Mouse (Mus musculus) hindbrain, embryonic 12.5 days (tissue): ENCODE measurements around the gene Lamc3. TPM values are rescaled to one million over a fixed set of nuclear protein-coding genes. Genes with fewer than 3 reads are reported as not detected.
"Not testable (repeated sequence)": the region's sequence is repeated elsewhere in the genome, so short reads cannot be mapped to it uniquely, and the experiment has no call there.

Experiments
- ATAC-seq: fragments of 200-750 bp; cut with Nextera tagmentation; 2 replicates; pipeline ENCODE4 v1.8.0; 2017; ENCODE audit warnings: moderate TSS enrichment; ENCODE audit not compliant: low FRiP score
- H3K27ac ChIP-seq: fragments of 300-500 bp; sonication (generic); 2 replicates; pipeline ENCODE4 v1.5.1; 2016; ENCODE audit warnings: mild to moderate bottlenecking
- H3K27me3 ChIP-seq: fragments of 300-500 bp; sonication (generic); 2 replicates; pipeline ENCODE4 v1.6.1; 2016; ENCODE audit warnings: mild to moderate bottlenecking
- H3K36me3 ChIP-seq: fragments of 300-500 bp; sonication (generic); 2 replicates; pipeline ENCODE4 v1.6.1; 2016; ENCODE audit warnings: mild to moderate bottlenecking
- H3K4me1 ChIP-seq: fragments of 300-500 bp; sonication (generic); 2 replicates; pipeline ENCODE4 v1.6.1; 2016
- H3K4me2 ChIP-seq: fragments of 300-500 bp; sonication (generic); replicated peaks from 2 replicates; pipeline ENCODE4 v1.6.1; 2016; ENCODE audit warnings: mild to moderate bottlenecking
- H3K4me3 ChIP-seq: fragments of 300-500 bp; sonication (generic); 2 replicates; pipeline ENCODE4 v1.5.1; 2016; ENCODE audit warnings: mild to moderate bottlenecking
- H3K9ac ChIP-seq: fragments of 300-500 bp; sonication (generic); 2 replicates; pipeline ENCODE4 v1.6.1; 2016; ENCODE audit warnings: mild to moderate bottlenecking, moderate library complexity
- H3K9me3 ChIP-seq: fragments of 300-500 bp; sonication (generic); replicated peaks from 2 replicates; pipeline ENCODE4 v1.6.1; 2016; ENCODE audit warnings: mild to moderate bottlenecking
- WGBS: fragments of 180-500 bp; shearing (Covaris S2); methylation state at CpG from one replicate; pipeline ENCODE4 v1.1.7; 2016; 5-methylcytosine and 5-hydroxymethylcytosine counted together
- polyA plus RNA-seq: library from polyadenylated mRNA; unstranded; fragments of >200 nt; fragmentation: Nextera tagmentation; extraction: Ambion mirVana; gene quantifications from 2 replicates; pipeline ENCODE4 v1.2.1, GENCODE M21; 2016

The Lamc3 gene
- polyA plus RNA-seq, 1 experiment from 2014 or later, result 7.6 TPM

DNA sequence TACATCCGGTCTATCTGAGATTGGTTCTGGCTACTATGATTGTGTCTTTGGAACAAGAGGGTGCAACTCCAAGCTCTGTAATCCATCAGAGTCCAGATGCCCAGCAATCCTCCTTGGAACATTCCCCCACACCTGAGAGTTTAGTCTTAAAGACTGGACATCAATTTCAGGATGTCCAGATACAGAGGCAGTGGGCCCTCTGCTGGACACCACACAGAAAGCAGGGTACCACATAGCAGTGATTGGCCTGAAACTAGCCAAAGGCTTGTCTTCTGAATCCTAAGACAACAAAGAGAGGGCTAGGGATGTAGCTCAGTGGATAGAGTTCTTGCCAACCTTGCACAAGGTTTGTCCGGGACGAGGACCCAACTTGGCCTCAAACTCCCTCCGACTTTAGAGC is 25.5 kb downstream of the Lamc3 start:
- no peak overlapping the region for H3K4me2 ChIP-seq
- no peak overlapping the region for H3K4me3 ChIP-seq
- 83% methylated on average over 4 of the region's 4 CpGs for WGBS
- no peak overlapping the region for H3K9ac ChIP-seq
- no peaks in the 10 kb centered on the region for H3K4me1 ChIP-seq
- H3K9me3 ChIP-seq, result no peaks in the 10 kb centered on the region
- H3K36me3 ChIP-seq, result no peaks in the 10 kb centered on the region
- H3K27me3 ChIP-seq, result no peaks in the 10 kb centered on the region; the same call in 1 of the 2 replicates
- ATAC-seq, result no peak
- H3K27ac ChIP-seq, result no peak overlapping the region

DNA sequence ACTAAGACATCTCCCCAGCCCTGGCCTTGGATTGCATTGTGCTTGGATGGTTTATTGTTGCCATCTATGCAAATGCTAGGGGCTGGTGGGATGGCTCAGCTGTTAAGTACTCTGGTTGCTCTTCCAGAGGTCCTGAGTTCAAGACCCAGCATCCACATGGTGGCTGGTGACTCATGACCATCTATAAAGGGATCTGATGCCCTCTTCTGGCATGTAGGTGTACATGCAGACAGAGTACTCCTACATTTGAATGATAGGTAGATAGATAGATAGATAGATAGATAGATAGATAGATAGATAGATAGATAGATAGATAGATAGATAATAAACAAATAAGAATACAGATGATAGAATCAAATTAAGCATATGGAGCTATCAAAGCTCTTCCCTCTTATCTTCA is 27.1 kb downstream of the Lamc3 start:
- not testable (repeated sequence) for H3K9ac ChIP-seq, H3K9me3 ChIP-seq, H3K27ac ChIP-seq, H3K36me3 ChIP-seq, H3K27me3 ChIP-seq, ATAC-seq, H3K4me1 ChIP-seq, H3K4me2 ChIP-seq, H3K4me3 ChIP-seq

DNA sequence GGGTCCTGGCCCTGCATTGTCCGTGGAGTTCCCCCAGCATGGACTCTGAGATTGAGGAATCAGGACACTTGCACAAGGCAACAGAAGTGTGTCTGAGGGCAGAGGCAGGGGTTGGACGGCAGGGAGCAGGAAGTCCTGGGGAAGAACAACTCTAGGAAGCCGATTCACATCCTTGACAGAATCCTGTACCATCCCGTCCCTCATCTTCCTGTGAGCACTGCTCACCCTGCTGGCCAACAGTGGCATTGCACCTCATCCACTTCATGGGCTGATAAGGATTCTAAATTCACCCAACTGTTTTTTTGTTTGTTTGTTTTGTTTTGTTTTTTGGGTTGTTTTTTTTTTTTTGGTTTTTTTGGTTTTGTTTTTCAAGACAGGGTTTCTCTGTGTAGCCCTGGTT is 28.0 kb downstream of the Lamc3 start:
- Histone ChIP-seq H3K4me3 (no peak overlapping the region), H3K36me3 (no peaks in the 10 kb centered on the region), H3K4me1 (no peaks in the 10 kb centered on the region), H3K4me2 (no peak overlapping the region), H3K9me3 (no peaks in the 10 kb centered on the region), H3K27ac (no peak overlapping the region), H3K9ac (no peak overlapping the region), H3K27me3 (no peaks in the 10 kb centered on the region; the same call in 1 of the 2 replicates)
- no peak for ATAC-seq
- WGBS, result 24% methylated on average over 4 of the region's 4 CpGs

DNA sequence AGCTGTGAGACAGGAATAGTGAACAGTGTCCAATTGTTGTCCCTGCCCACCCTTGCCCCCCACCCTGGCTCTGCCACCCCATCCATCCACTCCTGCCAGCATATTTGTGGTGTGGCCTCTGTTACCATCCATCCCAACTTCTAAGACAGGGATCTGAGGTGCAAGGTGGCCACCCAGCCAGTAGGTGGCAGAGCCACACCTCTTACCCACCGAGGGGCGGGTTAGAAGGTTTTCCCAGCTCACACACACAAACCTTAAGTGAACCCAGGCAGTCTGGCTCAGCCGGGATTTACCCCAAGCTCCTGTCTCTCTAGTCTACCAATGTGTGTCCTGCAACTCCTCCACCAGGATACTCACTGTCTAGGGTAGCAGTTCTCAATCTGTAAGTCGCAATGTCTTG is 30.5 kb downstream of the Lamc3 start:
- H3K9me3 ChIP-seq, result no peaks in the 10 kb centered on the region
- H3K4me1 ChIP-seq, result no peaks in the 10 kb centered on the region
- WGBS, result 28% methylated on average over 4 of the region's 4 CpGs

DNA sequence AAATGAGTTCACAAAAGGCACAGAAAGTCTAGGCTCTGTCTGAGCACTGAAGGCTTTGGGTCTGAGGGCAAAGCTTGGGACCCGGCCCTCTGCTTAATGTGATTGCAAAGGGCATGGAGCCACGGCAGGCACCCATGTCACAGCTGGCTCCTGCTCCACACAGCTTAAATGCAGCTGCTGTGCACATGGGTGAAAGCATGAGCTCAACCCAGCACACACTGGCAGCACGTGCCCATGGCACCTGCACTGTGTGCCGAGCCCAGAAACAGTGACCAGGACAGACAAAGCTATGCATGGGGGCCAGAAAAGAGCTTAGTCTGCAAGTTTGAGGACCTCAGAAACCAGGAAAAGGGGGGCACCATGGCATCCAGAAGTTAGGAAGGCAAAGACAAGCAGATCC is 36.6 kb downstream of the Lamc3 start:
- Histone ChIP-seq H3K27ac (no peak overlapping the region), H3K9ac (no peak overlapping the region), H3K4me3 (no peak overlapping the region), H3K4me2 (no peak overlapping the region), H3K9me3 (no peaks in the 10 kb centered on the region), H3K27me3 (peaks cover 6% of the 10 kb centered on the region; the same call in 1 of the 2 replicates), H3K36me3 (no peaks in the 10 kb centered on the region), H3K4me1 (no peaks in the 10 kb centered on the region)
- ATAC-seq, result no peak
- WGBS, result 82% methylated on average over 4 of the region's 4 CpGs

More for the DNA sequence above, 30.5 kb downstream of the Lamc3 start:
- ATAC-seq, result no peak
- no peaks in the 10 kb centered on the region for H3K36me3 ChIP-seq
- no peak overlapping the region for H3K4me3 ChIP-seq
- no peak overlapping the region for H3K9ac ChIP-seq
- H3K27ac ChIP-seq, result no peak overlapping the region
- H3K27me3 ChIP-seq, result no peaks in the 10 kb centered on the region; the same call in none of the 2 replicates
- H3K4me2 ChIP-seq, result no peak overlapping the region

DNA sequence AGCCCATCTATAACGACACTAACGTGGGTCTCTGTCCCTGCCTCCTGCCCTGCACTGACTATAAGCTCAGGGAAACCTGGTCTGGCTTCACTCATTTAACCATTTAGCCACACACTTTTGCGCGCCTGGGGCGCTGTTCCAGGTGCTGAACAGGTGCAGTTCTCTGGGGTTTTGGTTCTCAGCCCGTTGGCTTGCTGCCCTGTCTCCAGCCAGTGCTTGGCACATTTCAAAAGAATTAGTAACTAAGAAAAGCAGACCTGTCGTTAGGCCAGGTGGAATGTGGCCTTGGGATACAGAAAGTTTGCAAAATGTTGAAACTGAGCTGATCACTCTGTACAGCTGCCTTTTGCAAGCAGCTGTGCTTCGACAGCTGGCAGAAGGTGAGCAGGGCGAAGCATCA is 37.7 kb downstream of the Lamc3 start:
- H3K4me1 ChIP-seq, result no peaks in the 10 kb centered on the region
- no peaks in the 10 kb centered on the region for H3K9me3 ChIP-seq
- no peak overlapping the region for H3K4me3 ChIP-seq
- WGBS, result 32% methylated on average over 9 of the region's 9 CpGs
- no peak for ATAC-seq
- no peaks in the 10 kb centered on the region for H3K36me3 ChIP-seq
- no peak overlapping the region for H3K4me2 ChIP-seq
- no peak overlapping the region for H3K27ac ChIP-seq
- no peak overlapping the region for H3K9ac ChIP-seq
- H3K27me3 ChIP-seq, result peaks cover 6% of the 10 kb centered on the region; the same call in 1 of the 2 replicates

DNA sequence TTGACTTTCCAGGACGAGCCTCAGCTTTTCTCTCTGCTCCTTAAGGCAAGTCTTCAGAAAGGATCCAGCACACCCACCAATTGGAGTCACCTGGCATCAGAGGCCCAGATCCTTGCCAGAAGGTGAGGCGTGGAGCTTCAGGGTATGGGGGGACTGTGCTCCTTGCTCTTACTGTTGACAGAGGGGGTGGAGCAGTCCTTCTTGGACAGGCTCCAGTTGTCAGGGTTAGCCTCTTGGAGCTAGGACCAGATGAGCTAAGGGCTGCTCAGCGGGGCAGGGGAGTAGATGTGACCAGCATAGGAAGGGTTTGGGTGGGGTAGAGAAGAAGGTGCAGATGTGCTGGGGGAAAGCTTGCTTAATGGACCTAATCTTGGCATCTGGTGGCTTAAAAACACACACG is 38.8 kb downstream of the Lamc3 start:
- Histone ChIP-seq H3K4me2 (no peak overlapping the region), H3K4me1 (no peaks in the 10 kb centered on the region), H3K27me3 (0 out of 2 replicates have a peak, but pooled peaks cover 6% of the 10 kb centered on the region), H3K9ac (no peak overlapping the region), H3K27ac (no peak overlapping the region), H3K9me3 (no peaks in the 10 kb centered on the region), H3K36me3 (no peaks in the 10 kb centered on the region), H3K4me3 (no peak overlapping the region)
- WGBS, result 71% methylated on average over 4 of the region's 4 CpGs
- ATAC-seq, result no peak

DNA sequence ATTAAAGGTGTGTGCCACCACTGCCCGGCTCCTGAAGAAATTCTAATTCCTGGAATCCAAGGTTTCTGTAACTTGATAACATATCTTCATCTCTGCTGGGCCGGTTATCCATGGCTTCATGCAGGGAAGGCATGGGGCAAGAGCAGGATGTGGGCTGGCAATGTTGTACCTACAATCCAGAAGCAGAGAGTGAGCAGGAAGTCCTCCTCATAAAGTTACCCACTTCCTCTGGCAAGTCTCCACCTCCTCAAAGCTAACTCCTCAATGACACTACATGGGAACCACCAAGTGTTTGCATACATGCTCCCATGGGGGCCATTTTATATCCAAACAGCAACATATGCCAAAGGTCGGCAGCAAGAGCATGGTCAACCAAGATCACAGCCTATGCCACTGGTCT is 42.6 kb downstream of the Lamc3 start:
- Histone ChIP-seq H3K27me3 (0 out of 2 replicates have a peak, but pooled peaks cover under 1% of the 10 kb centered on the region), H3K36me3 (no peaks in the 10 kb centered on the region), H3K4me3 (no peak overlapping the region), H3K4me1 (0 out of 2 replicates have a peak, but pooled peaks cover under 1% of the 10 kb centered on the region), H3K4me2 (no peak overlapping the region), H3K9me3 (no peaks in the 10 kb centered on the region), H3K9ac (no peak overlapping the region), H3K27ac (no peak overlapping the region)
- 89% methylated on average over 3 of the region's 3 CpGs for WGBS
- no peak for ATAC-seq

DNA sequence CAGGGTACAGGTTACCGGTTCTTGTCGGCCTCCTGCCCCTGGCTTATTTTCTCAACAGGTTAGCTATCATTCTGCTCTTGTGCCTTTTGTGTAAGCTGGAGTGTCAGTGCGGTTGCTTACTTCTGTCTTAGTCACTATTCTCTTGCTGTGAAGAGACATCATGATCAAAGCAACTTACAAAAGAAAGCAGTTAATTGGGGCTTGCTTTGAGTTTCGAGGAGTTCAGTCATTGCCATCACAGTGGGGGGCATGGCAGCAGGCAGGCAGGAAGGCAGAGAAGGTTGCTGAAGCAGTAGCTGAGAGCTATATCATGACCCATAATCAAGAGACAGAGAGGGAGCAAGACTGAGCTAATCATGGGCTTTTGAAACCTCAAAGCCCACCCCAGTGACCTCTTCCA is 47.5 kb downstream of the Lamc3 start:
- H3K36me3 ChIP-seq, result no peaks in the 10 kb centered on the region
- H3K4me1 ChIP-seq, result peaks cover 2% of the 10 kb centered on the region; the same call in 1 of the 2 replicates
- H3K4me2 ChIP-seq, result no peak overlapping the region
- no peak overlapping the region for H3K9ac ChIP-seq
- H3K27me3 ChIP-seq, result no peaks in the 10 kb centered on the region
- WGBS, result 32% methylated on average over 4 of the region's 4 CpGs
- no peak for ATAC-seq
- H3K9me3 ChIP-seq, result no peaks in the 10 kb centered on the region
- no peak overlapping the region for H3K27ac ChIP-seq
- no peak overlapping the region for H3K4me3 ChIP-seq

DNA sequence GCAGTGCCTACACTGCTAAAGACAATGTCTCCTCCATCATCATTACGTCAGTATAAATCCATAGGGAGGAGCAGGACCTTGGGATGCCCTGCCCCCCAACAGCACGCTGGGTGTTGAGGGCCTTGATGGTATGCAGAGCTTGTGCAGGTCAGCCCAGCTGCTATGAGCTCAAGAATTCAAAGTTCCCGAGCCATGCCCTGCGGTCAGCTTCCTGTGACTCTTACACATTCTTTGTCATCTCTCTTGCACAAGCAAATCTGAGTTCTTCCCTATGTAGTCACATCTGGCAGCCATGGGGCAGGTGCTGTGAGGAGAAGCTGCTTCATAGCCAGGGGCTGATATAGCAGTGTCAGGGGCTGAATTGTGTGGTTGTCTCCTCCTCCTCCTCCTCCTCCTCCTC is 48.0 kb downstream of the Lamc3 start:
- Histone ChIP-seq H3K9ac (no peak overlapping the region), H3K4me1 (peaks cover 2% of the 10 kb centered on the region; the same call in 1 of the 2 replicates), H3K27me3 (no peaks in the 10 kb centered on the region), H3K4me2 (no peak overlapping the region), H3K9me3 (no peaks in the 10 kb centered on the region), H3K4me3 (no peak overlapping the region), H3K36me3 (no peaks in the 10 kb centered on the region), H3K27ac (no peak overlapping the region)
- ATAC-seq, result no peak
- WGBS, result 48% methylated on average over 4 of the region's 4 CpGs

DNA sequence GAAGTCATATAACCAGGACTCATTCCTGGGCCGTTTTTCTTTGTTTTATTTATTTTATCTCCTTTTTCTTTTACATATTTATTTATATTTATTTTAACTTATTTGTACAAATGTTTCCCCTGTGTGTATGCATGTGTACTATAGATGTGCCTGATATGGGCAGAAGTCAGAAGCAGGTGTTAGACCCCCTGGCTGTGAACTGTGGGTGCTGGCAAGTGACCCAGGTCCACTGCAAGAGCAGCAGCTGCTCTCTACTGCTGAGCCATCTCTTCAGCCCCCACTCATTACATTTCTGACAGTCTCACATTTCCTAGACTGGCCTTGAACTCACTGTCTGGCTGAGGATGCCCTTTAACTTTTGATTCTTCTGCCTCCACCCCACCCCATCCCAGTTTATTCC is 51.2 kb downstream of the Lamc3 start:
- WGBS, result 95% methylated on average over 1 of the region's 1 CpGs
- Histone ChIP-seq H3K27me3 (no peaks in the 10 kb centered on the region), H3K4me2 (no peak overlapping the region), H3K9me3 (no peaks in the 10 kb centered on the region), H3K4me1 (peaks cover 2% of the 10 kb centered on the region; the same call in 1 of the 2 replicates), H3K9ac (no peak overlapping the region), H3K27ac (no peak overlapping the region), H3K4me3 (no peak overlapping the region), H3K36me3 (no peaks in the 10 kb centered on the region)
- no peak for ATAC-seq

DNA sequence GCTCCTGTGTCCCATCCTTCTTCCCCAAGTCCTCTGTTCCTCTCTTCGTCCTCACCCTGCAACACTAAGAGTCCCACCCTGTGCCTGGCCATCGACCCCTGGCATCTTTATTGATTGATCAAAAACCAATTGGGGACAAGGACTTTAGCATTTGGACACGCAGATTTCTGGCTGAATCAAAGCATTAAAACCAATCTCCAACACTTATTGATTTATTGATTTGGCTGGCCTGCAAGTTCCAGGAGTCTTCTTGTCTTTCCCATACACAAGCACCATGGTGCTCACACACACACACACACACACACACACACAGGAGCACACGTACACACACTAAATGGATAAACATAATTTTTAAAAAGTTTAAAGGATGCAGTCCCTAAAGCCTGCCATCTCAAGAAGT is 55.9 kb downstream of the Lamc3 start:
- ATAC-seq, result no peak
- Histone ChIP-seq H3K9ac (no peak overlapping the region), H3K36me3 (no peaks in the 10 kb centered on the region), H3K4me1 (no peaks in the 10 kb centered on the region), H3K27ac (no peak overlapping the region), H3K27me3 (no peaks in the 10 kb centered on the region), H3K4me2 (no peak overlapping the region), H3K4me3 (no peak overlapping the region), H3K9me3 (no peaks in the 10 kb centered on the region)
- WGBS, result 76% methylated on average over 4 of the region's 4 CpGs

DNA sequence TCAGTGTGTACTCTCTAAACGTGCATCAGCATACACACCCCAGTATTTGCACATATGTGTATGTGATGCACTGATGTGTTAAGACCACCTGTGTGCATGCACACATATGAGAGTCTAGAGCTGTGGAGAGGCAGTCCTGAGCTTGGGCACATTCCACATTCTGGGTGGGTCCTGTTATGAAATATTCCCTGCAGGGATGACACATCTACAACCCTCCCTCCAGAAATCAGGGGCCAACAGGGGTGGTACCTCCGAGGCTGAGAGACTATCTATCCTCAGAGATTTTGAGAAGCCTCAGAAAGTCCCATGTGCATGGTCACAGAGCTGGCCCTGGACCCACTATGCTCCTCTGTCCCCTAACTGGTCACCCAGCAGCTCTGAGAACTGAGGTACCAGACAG is 58.5 kb downstream of the Lamc3 start:
- Histone ChIP-seq H3K4me2 (no peak overlapping the region), H3K4me1 (peaks cover 7% of the 10 kb centered on the region), H3K9me3 (no peaks in the 10 kb centered on the region), H3K9ac (no peak overlapping the region), H3K36me3 (no peaks in the 10 kb centered on the region), H3K27me3 (peaks cover 12% of the 10 kb centered on the region; the same call in 1 of the 2 replicates), H3K4me3 (no peak overlapping the region), H3K27ac (no peak overlapping the region)
- WGBS, result 76% methylated on average over 2 of the region's 2 CpGs
- no peak for ATAC-seq
